Mouse (Mus musculus) stomach, embryonic 15.5 days (tissue): Measurements from ENCODE around the gene 1600002K03Rik. TPM values are rescaled to one million over a fixed set of nuclear protein-coding genes. Genes with fewer than 3 reads are reported as not detected.
A peak's percentile ranks its signal among the peaks of the same experiment; 100 is the strongest.

Experiments used
- ATAC-seq: fragments of 200-750 bp; cut with Nextera tagmentation; 2 replicates; pipeline ENCODE4 v1.8.0; 2017; ENCODE audit warnings: low read depth, moderate number of reproducible peaks, moderate TSS enrichment; ENCODE audit not compliant: insufficient read depth, low FRiP score
- H3K27ac ChIP-seq: fragments of 300-500 bp; sonication (generic); 2 replicates; pipeline ENCODE4 v1.5.1; 2015; ENCODE audit warnings: mild to moderate bottlenecking, inconsistent platforms
- H3K27me3 ChIP-seq: fragments of 300-500 bp; sonication (generic); replicated peaks from 2 replicates; pipeline ENCODE4 v1.6.1; 2015; ENCODE audit warnings: inconsistent platforms
- H3K36me3 ChIP-seq: fragments of 300-500 bp; sonication (generic); 2 replicates; pipeline ENCODE4 v1.6.1; 2015; ENCODE audit warnings: inconsistent platforms
- H3K4me1 ChIP-seq: fragments of 300-500 bp; sonication (generic); 2 replicates; pipeline ENCODE4 v1.6.1; 2015; ENCODE audit warnings: inconsistent platforms
- H3K4me2 ChIP-seq: fragments of 300-500 bp; sonication (generic); 2 replicates; pipeline ENCODE4 v1.6.1; 2015; ENCODE audit warnings: mild to moderate bottlenecking, inconsistent platforms
- H3K4me3 ChIP-seq: fragments of 300-500 bp; sonication (generic); replicated peaks from 2 replicates; pipeline ENCODE4 v1.5.1; 2015; ENCODE audit warnings: inconsistent platforms
- H3K9ac ChIP-seq: fragments of 300-500 bp; sonication (generic); 2 replicates; pipeline ENCODE4 v1.6.1; 2015; ENCODE audit warnings: inconsistent platforms
- H3K9me3 ChIP-seq: fragments of 300-500 bp; sonication (generic); 2 replicates; pipeline ENCODE4 v1.6.1; 2016; ENCODE audit warnings: inconsistent platforms
- WGBS: fragments of 180-500 bp; shearing (Covaris S2); methylation state at CpG from one replicate; pipeline ENCODE4 v1.1.7; 2015; 5-methylcytosine and 5-hydroxymethylcytosine counted together
- polyA plus RNA-seq: library from polyadenylated mRNA; unstranded; fragments of >200 nt; fragmentation: Nextera tagmentation; extraction: Ambion mirVana; gene quantifications from 2 replicates; pipeline ENCODE4 v1.2.1, GENCODE M21; 2015

1600002K03Rik gene
- polyA plus RNA-seq, 1 experiment from 2014 or later: 17.5 TPM

- H3K27ac ChIP-seq: peak overlapping the region; percentile 69; the same call in 1 of the 2 replicates
- peaks cover 44% of the 10 kb centered on the region for H3K4me1 ChIP-seq
- H3K4me2 ChIP-seq: peak overlapping the region; percentile 99
- H3K9ac ChIP-seq: no peak overlapping the region
- H3K36me3 ChIP-seq: peaks cover 11% of the 10 kb centered on the region
- WGBS: 17% methylated on average over 46 of the region's 49 CpGs
- peaks cover 16% of the 10 kb centered on the region for H3K27me3 ChIP-seq
- ATAC-seq: no peak
- peak overlapping the region; percentile 63 for H3K4me3 ChIP-seq
- H3K9me3 ChIP-seq: no peaks in the 10 kb centered on the region
These were observed 36.4 kb upstream of the 1600002K03Rik start for GRCm38 (mm10) chr10:80136179-80136951.

DNA sequence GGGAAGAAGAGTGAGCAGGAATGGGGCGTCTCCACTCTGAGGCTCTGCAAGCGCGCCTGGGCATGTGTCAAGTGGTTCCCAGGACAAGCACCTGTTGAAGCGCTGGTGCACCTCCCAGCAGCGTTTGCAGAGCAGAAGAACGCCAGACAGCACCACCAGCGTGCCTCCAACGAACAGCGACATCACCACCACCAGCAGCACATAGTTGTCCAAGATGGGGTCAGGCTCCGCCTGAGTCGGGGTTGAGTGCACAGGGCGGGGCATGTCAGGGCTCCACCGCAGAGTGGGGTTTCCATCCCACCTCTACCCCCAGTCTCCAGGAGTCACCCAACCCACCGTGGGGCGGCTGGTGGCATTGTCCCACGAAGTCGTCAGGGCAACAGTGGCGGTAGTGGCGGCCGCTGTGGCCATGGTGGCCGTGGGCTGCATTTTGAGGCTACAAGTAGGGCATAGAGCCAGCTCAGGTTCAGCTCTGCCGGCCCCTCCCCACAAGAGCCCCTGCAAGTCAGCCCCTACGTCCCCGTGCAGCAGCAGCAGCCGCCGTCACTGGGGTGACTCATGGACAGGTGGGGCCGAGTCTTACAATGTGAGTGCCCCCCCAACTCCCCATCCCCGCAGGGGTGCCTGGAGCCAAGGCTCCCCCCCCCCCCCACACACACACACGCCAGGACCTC, 35.7 kb upstream of the 1600002K03Rik start:
- H3K9ac ChIP-seq: no peak overlapping the region
- no peaks in the 10 kb centered on the region for H3K9me3 ChIP-seq
- H3K27ac ChIP-seq: peak overlapping the region; percentile 69
- peaks cover 16% of the 10 kb centered on the region for H3K27me3 ChIP-seq
- H3K36me3 ChIP-seq: peaks cover 5% of the 10 kb centered on the region
- ATAC-seq: no peak
- H3K4me3 ChIP-seq: peak overlapping the region; percentile 63
- peak overlapping the region; percentile 99 for H3K4me2 ChIP-seq
- H3K4me1 ChIP-seq: peaks cover 37% of the 10 kb centered on the region
- WGBS: 5% methylated on average over 29 of the region's 29 CpGs

GRCm38 (mm10) chr10:80137626-80138552, 34.9 kb upstream of the 1600002K03Rik start:
- H3K27ac ChIP-seq: peak overlapping the region; percentile 75
- no peak for ATAC-seq
- no peaks in the 10 kb centered on the region for H3K9me3 ChIP-seq
- H3K4me1 ChIP-seq: peaks cover 39% of the 10 kb centered on the region
- peak overlapping the region; percentile 63 for H3K4me3 ChIP-seq
- H3K27me3 ChIP-seq: peaks cover 16% of the 10 kb centered on the region
- peak overlapping the region; percentile 99 for H3K4me2 ChIP-seq
- WGBS: 7% methylated on average over 30 of the region's 33 CpGs
- no peaks in the 10 kb centered on the region for H3K36me3 ChIP-seq
- peak overlapping the region; percentile 65; the same call in 1 of the 2 replicates for H3K9ac ChIP-seq

GRCm38 (mm10) chr10:80138553-80139438, 33.9 kb upstream of the 1600002K03Rik start, which contains the start of gene Atp5d:
Gene Atp5d, plus strand, starts transcription at chr10:80138632.
- Histone ChIP-seq H3K4me1 (peaks cover 41% of the 10 kb centered on the region), H3K27me3 (peaks cover 16% of the 10 kb centered on the region), H3K9ac (peak within 1 kb of the TSS; percentile 65), H3K27ac (peak within 1 kb of the TSS; percentile 75), H3K4me3 (peak within 1 kb of the TSS; percentile 63), H3K36me3 (peaks cover under 1% of the 10 kb centered on the region; the same call in 1 of the 2 replicates), H3K9me3 (no peaks in the 10 kb centered on the region), H3K4me2 (peak within 1 kb of the TSS; percentile 99)
- WGBS: under 1% methylated on average over 65 of the region's 94 CpGs
- ATAC-seq: peak; percentile 4; the same call in 1 of the 2 replicates

GRCm38 (mm10) chr10:80139439-80139775, 33.3 kb upstream of the 1600002K03Rik start:
- peaks cover 46% of the 10 kb centered on the region for H3K4me1 ChIP-seq

DNA sequence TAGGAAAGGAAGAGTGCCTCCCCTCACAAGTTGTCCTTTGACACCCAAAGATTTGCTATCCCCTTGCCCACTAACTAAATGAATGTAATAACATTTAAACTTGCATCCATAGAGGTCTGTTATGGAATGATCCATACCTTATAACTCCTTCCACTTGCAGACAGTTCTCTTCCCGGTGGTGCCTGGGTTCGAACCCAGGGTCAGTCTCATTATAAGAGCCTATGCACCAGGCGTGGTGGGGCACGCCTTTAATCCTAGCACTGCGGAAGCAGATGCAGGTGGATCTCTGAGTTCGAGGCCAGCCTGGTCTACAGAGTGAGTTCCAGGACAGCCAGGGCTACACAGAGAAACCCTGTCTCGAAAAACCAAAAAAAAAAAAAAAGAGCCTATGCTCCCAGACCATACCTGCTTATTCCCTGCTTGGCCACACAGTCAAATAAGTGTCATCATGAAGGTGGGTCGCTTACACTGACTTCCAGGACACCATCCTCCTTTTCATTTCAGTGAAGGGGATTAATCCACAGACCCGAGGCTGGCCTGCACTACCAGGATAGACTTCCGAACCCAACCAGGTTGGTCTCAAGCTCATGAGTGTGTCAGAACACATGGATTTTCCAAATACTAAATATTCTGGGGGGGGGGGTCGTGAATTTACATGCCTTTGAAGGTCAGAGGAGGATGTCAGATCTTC, 32.6 kb upstream of the 1600002K03Rik start:
- H3K36me3 ChIP-seq: peaks cover 9% of the 10 kb centered on the region
- no peak overlapping the region for H3K9ac ChIP-seq
- H3K4me2 ChIP-seq: no peak overlapping the region; the same call in 1 of the 2 replicates
- no peak for ATAC-seq
- peaks cover 46% of the 10 kb centered on the region for H3K4me1 ChIP-seq
- peaks cover 16% of the 10 kb centered on the region for H3K27me3 ChIP-seq
- no peak overlapping the region for H3K4me3 ChIP-seq
- peak overlapping the region; percentile 84; the same call in 1 of the 2 replicates for H3K27ac ChIP-seq
- H3K9me3 ChIP-seq: no peaks in the 10 kb centered on the region
- WGBS: 75% methylated on average over 11 of the region's 11 CpGs

More at GRCm38 (mm10) chr10:80139439-80139775, 33.3 kb upstream of the 1600002K03Rik start:
- peak; percentile 0; the same call in 1 of the 2 replicates for ATAC-seq
- peak overlapping the region; percentile 65 for H3K9ac ChIP-seq
- peaks cover 16% of the 10 kb centered on the region for H3K27me3 ChIP-seq
- H3K4me2 ChIP-seq: peak overlapping the region; percentile 99
- H3K9me3 ChIP-seq: no peaks in the 10 kb centered on the region
- peak overlapping the region; percentile 63 for H3K4me3 ChIP-seq
- peaks cover 6% of the 10 kb centered on the region for H3K36me3 ChIP-seq
- peak overlapping the region; percentile 75 for H3K27ac ChIP-seq
- WGBS: 2% methylated on average over 9 of the region's 10 CpGs

DNA sequence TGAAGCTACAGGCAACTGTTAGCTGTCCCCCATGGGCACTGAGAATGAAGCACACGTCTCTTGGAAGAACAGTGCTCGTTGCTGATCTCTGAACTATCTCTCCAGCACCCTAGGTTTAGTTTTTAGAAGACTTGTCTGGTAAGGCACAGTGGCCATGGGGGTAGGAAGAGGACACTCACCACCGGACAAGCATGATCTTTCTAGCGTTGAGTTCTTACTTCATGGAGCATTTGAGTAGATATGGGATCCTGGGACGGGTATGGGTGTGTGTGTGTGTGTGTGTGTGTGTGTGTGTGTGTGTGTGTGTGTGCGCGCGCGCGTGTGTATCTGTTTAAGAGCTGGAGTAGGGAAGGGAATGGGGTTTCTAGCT, 32.1 kb upstream of the 1600002K03Rik start, which contains the start of gene Cbarp:
Gene Cbarp (minus strand): TSS at position 170 of the 370 bp plus-strand sequence.
- no peak within 1 kb of the TSS for H3K9ac ChIP-seq
- 68% methylated on average over 10 of the region's 10 CpGs for WGBS
- no peak for ATAC-seq

GRCm38 (mm10) chr10:80141243-80141642, 31.5 kb upstream of the 1600002K03Rik start:
- peaks cover 54% of the 10 kb centered on the region for H3K4me1 ChIP-seq
- no peak overlapping the region for H3K9ac ChIP-seq
- 0% methylated on average over 29 of the region's 29 CpGs for WGBS

More for the DNA sequence above, 32.1 kb upstream of the 1600002K03Rik start, which contains the start of gene Cbarp:
- Histone ChIP-seq H3K36me3 (peaks cover 9% of the 10 kb centered on the region), H3K27ac (peak within 1 kb of the TSS; percentile 84), H3K4me1 (peaks cover 48% of the 10 kb centered on the region), H3K4me3 (peak within 1 kb of the TSS; percentile 69), H3K9me3 (no peaks in the 10 kb centered on the region), H3K4me2 (peak within 1 kb of the TSS; percentile 99), H3K27me3 (peaks cover 16% of the 10 kb centered on the region)

GRCm38 (mm10) chr10:80141786-80142529, 30.8 kb upstream of the 1600002K03Rik start:
- Histone ChIP-seq H3K4me2 (peak overlapping the region; percentile 78), H3K9ac (peak overlapping the region; percentile 83), H3K4me1 (peaks cover 57% of the 10 kb centered on the region), H3K9me3 (no peaks in the 10 kb centered on the region), H3K27me3 (peaks cover 12% of the 10 kb centered on the region), H3K27ac (peak overlapping the region; percentile 89), H3K36me3 (peaks cover 9% of the 10 kb centered on the region), H3K4me3 (peak overlapping the region; percentile 69)
- under 1% methylated on average over 43 of the region's 43 CpGs for WGBS
- ATAC-seq: peak; percentile 85

More at GRCm38 (mm10) chr10:80141243-80141642, 31.5 kb upstream of the 1600002K03Rik start:
- H3K4me2 ChIP-seq: peak overlapping the region; percentile 78
- H3K27me3 ChIP-seq: peaks cover 16% of the 10 kb centered on the region
- H3K36me3 ChIP-seq: peaks cover 9% of the 10 kb centered on the region
- H3K4me3 ChIP-seq: peak overlapping the region; percentile 69
- H3K9me3 ChIP-seq: no peaks in the 10 kb centered on the region
- ATAC-seq: peak; percentile 70
- H3K27ac ChIP-seq: peak overlapping the region; percentile 84
